Mouse (Mus musculus): ENCODE measurements at regions not wholly inside any gene's neighbourhood (a gene's known extent, or its start where the extent isn't known, plus 50 kb on each side); places are given as distances from the start of the nearest gene placed in this dataset.

DNA sequence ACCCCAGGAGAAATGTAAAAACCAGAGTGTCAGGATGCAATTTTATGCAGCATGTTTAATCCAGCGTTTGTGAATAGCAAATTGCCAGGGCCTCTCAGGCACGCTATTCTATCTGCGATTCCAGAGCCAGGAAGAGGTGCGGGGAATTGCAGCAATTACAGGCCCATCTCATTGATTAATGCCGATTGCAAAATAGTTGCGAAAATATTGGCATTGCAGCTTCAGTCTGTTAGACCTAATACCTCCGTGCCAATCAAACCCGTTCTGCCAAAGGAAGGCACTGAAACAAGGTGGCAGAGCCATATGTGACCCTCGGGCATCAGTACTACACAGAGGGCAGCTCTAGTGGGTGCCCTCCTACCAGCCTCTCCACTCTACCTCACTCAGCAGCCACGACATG lies 212.2 kb upstream of the A230072I06Rik start:
- TF ChIP-seq CTCF (IDR thresholded peaks at IDR 0.05) (no peak), EP300 (IDR thresholded peaks at IDR 0.05) (no peak)
